Mouse (Mus musculus) left cerebral cortex, adult 18-20 months (tissue): ENCODE results near the gene Trim2. TPM values are rescaled to one million over a fixed set of nuclear protein-coding genes. Genes with fewer than 3 reads are reported as not detected.

ENCODE experiments used
- DNase-seq, 2 experiments: peaks; one replicate each; pipeline ENCODE4 v3.0.0; 2021 to 2022; ENCODE audit warnings: low spot score in 2 of 2, mixed read lengths in 1 of 2
- long read RNA-seq, 2 experiments: library from polyadenylated mRNA; stranded (forward); transcript quantifications; one replicate each; pipeline ENCODE4 v2.0.0; 2021
- total RNA-seq, 2 experiments: library from RNA; stranded (reverse); gene quantifications; 2 replicates each; pipeline ENCODE4 v1.2.3; 2021

The Trim2 gene
- total RNA-seq = 100 to 1,000 TPM; 246 to 258 TPM
- long read RNA-seq, experiment 1, full-length matches to known transcripts = 56 of 118 reads
- long read RNA-seq, experiment 1, partial matches to known transcripts = 15 of 118 reads
- long read RNA-seq, experiment 1, other reads (novel, unspliced or antisense) = 47 of 118 reads
- long read RNA-seq, experiment 2, full-length matches to known transcripts = 31 of 83 reads
- long read RNA-seq, experiment 2, partial matches to known transcripts = 18 of 83 reads
- long read RNA-seq, experiment 2, other reads (novel, unspliced or antisense) = 34 of 83 reads

DNA sequence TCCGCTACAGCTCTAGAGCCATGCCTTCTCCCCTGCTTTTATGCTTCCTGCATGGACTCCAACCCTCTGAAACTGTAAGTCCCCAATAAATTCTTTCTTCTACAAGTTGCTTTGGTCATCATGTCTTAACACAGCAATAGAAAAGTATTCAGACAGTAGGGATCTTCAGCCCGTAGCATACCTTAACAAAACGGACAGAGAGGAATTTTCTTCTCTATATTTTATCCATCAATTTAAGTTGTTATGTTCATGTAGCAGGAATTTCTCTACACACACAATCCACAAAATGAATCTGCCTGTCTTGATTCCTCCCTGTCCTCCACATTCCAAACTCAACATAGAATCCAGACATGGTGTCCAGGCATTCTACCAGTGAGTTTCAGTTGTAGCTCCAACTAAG is at the start of gene Trim2:
Gene Trim2, minus strand, starts transcription at position 101 of the 400 bp plus-strand sequence.
- no peak for DNase-seq

DNA sequence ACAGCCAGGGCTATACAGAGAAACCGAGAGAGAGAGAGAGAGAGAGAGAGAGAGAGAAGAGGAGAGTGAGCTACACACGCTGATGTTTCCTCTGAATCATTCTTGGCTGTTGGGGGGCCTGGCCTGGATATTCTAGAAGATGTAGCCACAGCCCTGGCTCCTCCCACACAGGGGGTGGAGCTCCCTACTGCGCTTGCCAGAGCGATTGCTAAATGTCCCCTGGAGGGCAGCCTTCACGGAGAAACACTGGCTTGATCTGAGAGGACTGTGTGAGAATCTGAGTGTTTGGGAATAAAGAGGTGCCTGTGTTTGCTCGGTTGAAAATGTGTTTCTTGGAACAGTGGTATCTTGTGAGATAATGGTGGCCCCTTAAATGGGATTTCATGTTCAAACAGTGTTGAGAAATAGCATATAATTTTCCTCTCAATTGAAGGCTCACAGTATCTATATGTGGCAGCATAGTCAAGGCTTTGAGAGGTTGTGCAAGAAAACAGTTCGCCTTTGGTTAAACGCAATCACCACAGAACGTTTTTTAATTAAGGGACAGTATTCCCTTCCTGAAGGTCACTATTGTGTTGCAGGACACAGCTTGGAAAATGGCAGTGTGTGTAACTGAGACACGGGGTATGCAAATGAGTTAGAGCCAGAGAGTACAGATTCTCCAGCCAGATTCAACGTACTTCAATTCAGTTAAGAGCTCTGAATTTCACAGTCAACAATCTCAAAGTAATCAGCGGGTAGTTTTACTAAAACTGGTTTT is 49.4 kb upstream of the Trim2 start:
- DNase-seq = peak; percentile 20 to 25

DNA sequence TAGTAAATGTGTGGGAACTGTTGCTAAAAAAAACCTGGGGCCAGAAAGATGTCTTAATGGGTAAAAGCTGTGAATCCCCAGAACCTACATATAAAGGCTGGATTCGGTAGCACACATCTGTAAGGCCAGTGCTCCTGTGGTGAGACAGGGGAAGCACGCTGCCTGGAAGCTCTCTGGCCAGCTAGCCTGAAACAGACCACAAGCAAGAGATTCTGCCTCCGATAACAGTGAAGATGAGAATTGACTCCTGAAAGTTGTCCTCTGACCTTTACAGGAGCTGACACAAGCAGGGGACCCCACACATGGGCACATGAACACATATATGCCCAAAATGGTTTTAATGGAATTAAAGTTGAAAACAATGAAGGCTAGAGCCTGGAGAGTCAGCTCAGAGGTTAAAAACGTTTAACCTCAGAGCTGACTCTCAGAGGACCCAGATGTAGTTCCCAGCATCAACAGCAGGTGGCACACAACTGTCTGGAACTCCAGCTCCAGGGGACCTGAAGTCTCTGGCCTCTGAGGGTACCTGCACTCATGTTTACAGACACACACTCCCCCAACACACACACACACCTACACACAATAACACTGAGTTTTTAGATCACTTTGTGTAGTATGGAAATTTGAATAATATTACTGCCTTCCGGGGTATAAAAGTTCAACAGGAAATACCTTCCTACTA is 45.8 kb upstream of the Trim2 start:
- peak; percentile 64 to 86 for DNase-seq

DNA sequence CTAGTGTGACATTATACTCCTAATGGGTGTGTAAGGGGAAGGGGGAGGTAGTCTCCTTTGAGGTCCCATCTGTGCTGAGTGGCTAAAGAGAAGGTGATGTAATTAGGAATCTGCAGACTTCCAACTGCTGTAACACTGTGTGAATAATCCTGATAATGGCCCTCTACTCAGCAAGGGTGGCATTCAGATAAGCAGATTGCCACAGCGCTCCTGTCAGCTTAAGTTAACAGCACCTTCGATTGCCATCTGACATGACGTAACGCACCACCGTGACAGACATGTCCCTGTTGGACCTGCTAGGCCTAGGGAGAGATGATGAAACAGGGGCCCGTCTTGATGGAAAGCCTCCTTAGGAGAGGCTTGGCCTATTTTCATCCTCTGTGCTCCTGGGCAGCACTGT is 43.6 kb upstream of the Trim2 start:
- DNase-seq = no peak

DNA sequence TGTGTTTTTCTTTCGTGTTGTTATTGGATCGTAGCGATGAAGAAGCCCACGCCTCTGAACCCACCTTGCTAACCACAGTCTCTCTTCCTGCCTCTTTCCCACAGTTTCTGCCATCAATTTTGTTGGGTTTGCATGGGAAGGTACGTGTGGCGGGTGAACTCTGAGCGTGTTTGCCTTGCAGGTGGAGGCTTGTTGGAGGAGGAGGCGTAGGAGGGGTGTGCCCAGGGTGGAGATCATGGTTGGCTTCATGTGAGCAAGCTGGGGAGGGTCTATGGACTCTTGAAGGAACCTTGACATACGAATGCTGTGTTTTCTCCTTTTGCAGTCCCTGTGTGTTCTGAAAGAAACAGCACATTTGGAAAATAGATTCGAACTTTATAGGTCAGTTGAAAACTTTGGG is 43.1 kb upstream of the Trim2 start:
- DNase-seq = no peak

- no peak for DNase-seq
Observed at GRCm38 (mm10) chr3:84347426-84347825, 40.7 kb upstream of the Trim2 start.

DNA sequence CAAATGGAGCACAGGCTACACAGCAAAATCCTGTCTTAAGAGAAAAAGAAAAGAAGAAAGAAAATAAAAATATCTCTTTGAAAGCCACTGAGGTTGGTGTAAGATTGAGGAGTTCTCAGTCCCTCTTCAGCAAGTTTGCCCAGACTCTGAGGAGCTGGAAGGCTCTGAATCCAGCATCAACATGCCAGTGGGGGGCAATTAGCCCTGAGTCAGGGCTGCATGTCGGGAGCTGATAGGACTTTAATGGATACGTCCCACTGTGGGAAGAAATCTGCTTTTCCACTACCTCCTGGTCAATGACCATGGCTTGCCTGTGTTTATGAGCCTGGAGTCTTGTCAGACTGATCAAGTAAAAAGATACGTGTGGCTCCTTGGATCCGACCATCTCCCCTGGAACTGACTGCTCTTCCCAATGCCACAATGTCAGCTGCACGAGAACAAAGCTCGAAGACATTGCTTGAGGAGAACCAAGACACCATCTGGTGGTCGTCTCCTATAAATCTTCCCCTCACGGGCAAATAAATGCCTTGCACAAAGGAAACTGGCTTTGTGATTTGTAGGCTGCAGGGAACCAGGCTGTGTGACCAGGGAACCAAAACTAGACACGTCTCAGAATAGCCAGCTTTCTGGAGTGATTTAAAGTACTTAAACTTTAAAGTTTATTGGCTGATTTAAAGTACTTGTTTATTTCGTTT is 39.9 kb upstream of the Trim2 start:
- DNase-seq = no peak

- DNase-seq = no peak
Observed at GRCm38 (mm10) chr3:84345646-84345980, 38.9 kb upstream of the Trim2 start.

DNA sequence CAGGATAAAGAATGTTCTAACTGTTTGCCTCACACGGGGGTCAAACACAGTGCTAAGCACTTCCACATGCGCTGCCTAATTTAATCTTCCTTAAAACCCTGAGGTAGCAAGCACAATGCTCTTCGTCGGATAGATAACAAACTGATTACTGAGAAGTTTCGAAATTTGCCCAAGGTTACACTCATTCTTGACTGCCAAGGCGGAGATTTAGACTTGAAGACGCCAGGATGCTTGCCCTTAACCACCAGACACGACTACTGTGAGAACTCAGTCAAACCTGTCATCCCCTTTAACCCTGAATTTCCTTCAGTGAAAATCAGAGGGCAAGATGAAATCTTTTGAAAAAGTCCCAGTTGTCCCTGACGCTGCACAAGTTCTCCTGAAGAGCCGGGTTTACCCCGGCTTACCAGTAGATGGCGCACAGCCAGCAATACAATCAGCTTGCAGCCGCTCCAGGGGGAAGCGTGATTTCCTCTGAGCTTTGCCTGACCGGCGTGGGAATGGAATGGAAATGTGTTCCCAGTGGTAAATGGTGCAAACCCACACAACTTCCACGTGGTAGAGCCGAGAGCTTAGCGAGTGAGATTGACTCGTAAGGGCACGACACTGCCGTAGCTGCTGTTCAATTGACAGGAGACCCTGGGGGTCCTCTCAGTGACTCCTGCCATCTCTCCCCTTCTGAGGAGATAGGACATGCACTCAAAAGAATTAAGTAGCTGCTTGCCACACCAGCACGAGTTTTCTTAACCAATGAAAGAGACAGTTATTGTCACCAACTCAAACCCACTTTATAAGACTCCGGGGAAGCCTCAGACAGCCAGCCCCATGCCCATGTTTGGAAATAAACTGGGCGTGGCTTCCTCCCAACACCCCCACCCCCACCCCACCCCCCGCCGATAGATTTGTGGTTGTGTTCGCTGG is 38.3 kb upstream of the Trim2 start:
- DNase-seq = peak; percentile 84 to 88

DNA sequence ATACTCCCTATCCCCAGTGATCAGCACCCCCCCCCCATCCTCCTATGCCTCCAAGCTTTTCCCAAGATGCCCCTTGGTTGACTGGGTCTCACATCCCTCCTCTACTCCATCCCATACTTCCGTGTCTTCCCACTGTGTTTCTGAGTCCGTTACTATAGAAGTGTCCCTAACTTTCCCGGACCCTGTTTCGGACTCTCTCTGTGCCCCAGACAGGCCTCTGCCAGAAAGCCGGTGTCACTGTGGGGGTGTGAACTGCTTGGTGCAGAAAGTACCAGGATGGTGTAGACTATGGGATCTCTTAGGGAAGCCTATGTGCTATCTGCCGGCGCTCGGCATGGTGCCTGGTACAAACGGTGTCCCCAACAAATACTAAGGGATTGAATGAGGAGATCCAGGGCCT is 36.4 kb upstream of the Trim2 start:
- DNase-seq = no peak

GRCm38 (mm10) chr3:84341811-84342210 is 35.1 kb upstream of the Trim2 start:
- DNase-seq = no peak

DNA sequence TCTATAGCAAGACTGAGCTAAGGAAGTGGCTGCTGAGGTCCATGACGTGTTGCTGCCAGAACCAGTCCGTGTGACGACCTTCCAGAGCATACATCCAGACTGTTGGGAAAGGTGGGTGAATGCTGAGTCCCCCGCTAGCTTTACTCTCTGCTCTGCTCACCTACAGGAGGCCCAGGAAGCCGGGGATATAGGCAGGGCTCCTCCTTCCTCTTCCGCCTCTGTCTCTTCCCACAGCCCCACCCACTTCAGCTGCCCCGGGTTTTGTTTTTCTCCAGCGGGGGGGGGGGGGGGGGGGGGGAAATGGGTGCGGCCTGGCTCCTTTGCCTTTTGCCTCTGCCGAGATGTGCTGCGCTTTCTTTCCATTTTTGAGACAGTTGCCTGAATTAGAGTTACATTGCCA is 30.9 kb upstream of the Trim2 start:
- DNase-seq = no peak

DNA sequence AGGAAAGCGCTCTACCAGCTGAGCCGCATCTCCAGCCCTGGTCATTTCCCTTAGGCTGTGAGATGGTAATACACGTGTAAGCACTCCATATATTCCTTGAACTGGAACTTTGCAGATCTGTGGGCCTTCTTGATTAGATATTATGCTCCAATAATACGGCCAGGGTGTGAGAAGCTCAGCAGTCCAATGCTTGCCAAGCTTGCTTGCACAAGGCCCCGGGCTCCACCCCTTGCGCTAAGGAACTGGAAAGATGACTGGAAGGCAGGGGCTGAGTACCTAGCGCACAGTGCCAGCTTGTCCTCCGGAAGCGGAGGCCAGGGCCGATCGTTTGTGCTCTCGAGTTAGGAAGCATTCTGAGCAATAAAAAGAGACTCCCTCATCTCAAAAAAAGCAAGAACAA is 29.7 kb upstream of the Trim2 start:
- no peak for DNase-seq

- no peak for DNase-seq
Observed at GRCm38 (mm10) chr3:84335421-84336073, 28.9 kb upstream of the Trim2 start.

DNA sequence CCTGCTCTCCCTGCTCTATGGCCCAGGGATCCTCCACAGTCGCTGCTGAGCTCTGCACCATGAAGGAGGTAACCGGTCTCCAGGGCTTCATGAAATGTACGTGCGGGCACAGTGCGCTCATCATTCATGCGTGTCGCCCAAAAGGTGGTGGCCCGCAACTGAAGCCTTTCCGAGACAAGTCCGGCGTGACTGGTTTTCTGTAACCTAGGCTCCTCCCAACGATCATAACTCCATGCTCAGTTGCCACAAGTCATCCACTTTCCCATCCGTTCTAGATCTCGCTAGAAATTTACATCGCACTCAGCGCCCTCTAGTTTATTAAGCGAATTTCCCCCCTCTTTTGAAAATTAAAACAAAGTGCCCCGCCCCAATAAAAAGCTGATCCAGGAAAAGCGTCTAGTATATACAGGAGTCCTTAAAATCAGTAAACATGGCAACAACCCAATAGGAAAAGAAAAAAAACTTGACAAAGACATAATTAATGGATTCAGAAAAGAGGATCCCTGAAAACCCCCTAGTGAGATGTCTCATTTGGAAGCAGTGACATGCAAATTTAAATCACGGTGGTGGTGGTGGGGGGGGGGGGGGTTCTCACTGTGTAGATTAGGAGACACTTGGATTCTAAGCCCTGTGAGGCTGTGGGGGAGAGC is 28.2 kb upstream of the Trim2 start:
- DNase-seq = no peak

- DNase-seq = peak; percentile 31 to 46
Observed at GRCm38 (mm10) chr3:84333400-84334349, 27.0 kb upstream of the Trim2 start.

GRCm38 (mm10) chr3:84330210-84330609 is 23.5 kb upstream of the Trim2 start:
- no peak for DNase-seq

DNA sequence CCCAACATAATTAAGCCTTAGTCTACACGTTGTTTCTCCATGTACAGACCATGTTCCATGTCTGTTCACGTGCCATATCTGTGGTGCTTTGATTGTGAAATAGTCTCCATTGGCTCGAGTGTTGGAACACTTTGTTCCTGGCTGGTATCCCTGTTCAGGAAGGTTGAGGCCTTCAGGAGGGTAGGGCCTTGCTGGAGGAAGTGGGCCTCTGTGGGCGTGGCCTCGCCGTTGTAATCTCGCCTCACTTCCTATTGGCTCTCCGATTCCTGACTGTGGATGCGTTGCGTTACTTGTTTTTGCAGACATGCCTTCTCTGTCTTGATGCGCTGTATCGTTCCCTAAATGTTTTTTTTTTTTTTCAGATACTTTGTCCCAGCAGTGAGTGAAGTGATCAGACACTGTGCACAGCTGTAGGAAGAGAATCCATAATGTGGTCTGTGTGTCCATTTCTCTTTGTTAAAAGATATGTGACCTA is 18.3 kb upstream of the Trim2 start:
- no peak for DNase-seq
